Mouse (Mus musculus) lung, adult 18-20 months (tissue): ENCODE results near the gene Ehd4.

Source experiments
- DNase-seq, 2 experiments: peaks; one replicate each; pipeline ENCODE4 v3.0.0; 2022; ENCODE audit warnings: mixed read lengths in 2 of 2

Ehd4 gene

GRCm38 (mm10) chr2:120068555-120069465 is 85.6 kb downstream of the Ehd4 start:
- peak in 1 of 2 experiments; percentile 29 for DNase-seq

GRCm38 (mm10) chr2:120066224-120066623 is 88.2 kb downstream of the Ehd4 start:
- peak; percentile 66 to 74 for DNase-seq

- DNase-seq = no peak
These were observed 89.2 kb downstream of the Ehd4 start for GRCm38 (mm10) chr2:120065243-120065642.

GRCm38 (mm10) chr2:120064639-120065038 is 89.8 kb downstream of the Ehd4 start:
- DNase-seq = no peak

- DNase-seq = no peak
These were observed 92.2 kb downstream of the Ehd4 start for GRCm38 (mm10) chr2:120062248-120062647.

GRCm38 (mm10) chr2:120060651-120061050 is 93.8 kb downstream of the Ehd4 start:
- DNase-seq = peak; percentile 32 to 37

GRCm38 (mm10) chr2:120060190-120060589 is 94.2 kb downstream of the Ehd4 start:
- DNase-seq = peak; percentile 85 to 90

- peak; percentile 54 to 60 for DNase-seq
These were observed 94.9 kb downstream of the Ehd4 start for GRCm38 (mm10) chr2:120059466-120059865.

GRCm38 (mm10) chr2:120058818-120059217 is 95.6 kb downstream of the Ehd4 start:
- DNase-seq = peak; percentile 15 to 19

- DNase-seq = no peak
These were observed 98.5 kb downstream of the Ehd4 start for GRCm38 (mm10) chr2:120055923-120056322.

GRCm38 (mm10) chr2:120054771-120055552 is 99.4 kb downstream of the Ehd4 start:
- DNase-seq = no peak

GRCm38 (mm10) chr2:120051405-120051804 is 103.0 kb downstream of the Ehd4 start:
- DNase-seq = no peak

- peak; percentile 64 to 70 for DNase-seq
These were observed 104.7 kb downstream of the Ehd4 start for GRCm38 (mm10) chr2:120049632-120050274.

- DNase-seq = no peak
These were observed 106.2 kb downstream of the Ehd4 start for GRCm38 (mm10) chr2:120048173-120048572.

- no peak for DNase-seq
These were observed 107.7 kb downstream of the Ehd4 start for GRCm38 (mm10) chr2:120046486-120047310.

GRCm38 (mm10) chr2:120044676-120045075 is 109.7 kb downstream of the Ehd4 start:
- no peak for DNase-seq

- DNase-seq = peak; percentile 46 to 67
These were observed 110.3 kb downstream of the Ehd4 start for GRCm38 (mm10) chr2:120044101-120044603.

GRCm38 (mm10) chr2:120040991-120041390 is 113.4 kb downstream of the Ehd4 start:
- DNase-seq = no peak
